ENCODE assay signal across 8 mouse cellular contexts in genomic region chr17:25080960-25081381, GRCm38 (mm10). TPM values are rescaled to one million over a fixed set of nuclear protein-coding genes. Genes with fewer than 3 reads are reported as not detected.
DNase-seq lines count a peak whose midpoint lies in the region; ATAC-seq and TF ChIP-seq lines count a peak whose summit lies in the region.

No protein-coding gene starts in this region.

- no peak for ATAC-seq in embryonic facial prominence, embryonic 11.5 days (replicated peaks; ENCODE audit: insufficient number of reproducible peaks, low FRiP score, low TSS enrichment, low read depth)
- ATAC-seq in heart, embryonic 15.5 days (replicated peaks; ENCODE audit: insufficient number of reproducible peaks, insufficient read depth, low FRiP score, low read depth), result peak; percentile 23; the same call in 1 of the 2 replicates
- ATAC-seq in kidney, postnatal 0 days (replicated peaks; ENCODE audit: low FRiP score, low read depth), result no peak

- DNase-seq in adrenal gland, postnatal 14 days, result peak; percentile 65
- DNase-seq in embryonic facial prominence, embryonic 11.5 days (ENCODE audit: low spot score), result no peak
- DNase-seq in kidney, postnatal 0 days (ENCODE audit: low spot score), result peak; percentile 87
- DNase-seq in lung, postnatal 14 days, result peak; percentile 81
- no peak for DNase-seq in thymus, postnatal 36 days
- DNase-seq in thymus, postnatal 14 days, result no peak
- no peak for DNase-seq in thymus, postnatal 4 days

- H3K4me2 ChIP-seq in embryonic facial prominence, embryonic 11.5 days (ENCODE audit: low read depth, low read length), result no peak overlapping the region; the same call in 1 of the 2 replicates
- H3K4me2 ChIP-seq in heart, embryonic 15.5 days, result peak overlapping the region; percentile 56
- H3K4me2 ChIP-seq in kidney, postnatal 0 days (ENCODE audit: low read length), result peak overlapping the region; percentile 63

- 63% methylated on average over 11 of the region's 11 CpGs for WGBS in embryonic facial prominence, embryonic 11.5 days
- WGBS in heart, embryonic 15.5 days, result 58% methylated on average over 11 of the region's 11 CpGs
- 56% methylated on average over 11 of the region's 11 CpGs for WGBS in kidney, postnatal 0 days

- H3K36me3 ChIP-seq in embryonic facial prominence, embryonic 11.5 days (replicated peaks; ENCODE audit: control insufficient read depth, insufficient read depth, low read depth, low read length), result no peaks in the 10 kb centered on the region
- H3K36me3 ChIP-seq in heart, embryonic 15.5 days, result no peaks in the 10 kb centered on the region
- no peaks in the 10 kb centered on the region for H3K36me3 ChIP-seq in kidney, postnatal 0 days (ENCODE audit: insufficient read depth, low read length)

- H3K9me3 ChIP-seq in embryonic facial prominence, embryonic 11.5 days (replicated peaks; ENCODE audit: control insufficient read depth, low read length), result no peaks in the 10 kb centered on the region
- H3K9me3 ChIP-seq in heart, embryonic 15.5 days (replicated peaks), result no peaks in the 10 kb centered on the region
- H3K9me3 ChIP-seq in kidney, postnatal 0 days (replicated peaks; ENCODE audit: low read length), result no peaks in the 10 kb centered on the region

- H3K4me1 ChIP-seq in embryonic facial prominence, embryonic 11.5 days (ENCODE audit: control insufficient read depth, insufficient read depth, low read length), result peaks cover 3% of the 10 kb centered on the region
- peaks cover 59% of the 10 kb centered on the region for H3K4me1 ChIP-seq in heart, embryonic 15.5 days (replicated peaks)
- peaks cover 17% of the 10 kb centered on the region; the same call in 1 of the 2 replicates for H3K4me1 ChIP-seq in kidney, postnatal 0 days (replicated peaks; ENCODE audit: insufficient read depth, low read length)

- H3K9ac ChIP-seq in embryonic facial prominence, embryonic 11.5 days (replicated peaks; ENCODE audit: low read length), result no peak overlapping the region; the same call in 1 of the 2 replicates
- peak overlapping the region; percentile 36 for H3K9ac ChIP-seq in heart, embryonic 15.5 days
- H3K9ac ChIP-seq in kidney, postnatal 0 days (ENCODE audit: low read depth, low read length), result peak overlapping the region; percentile 65

- no peaks in the 10 kb centered on the region for H3K27me3 ChIP-seq in embryonic facial prominence, embryonic 11.5 days (ENCODE audit: control insufficient read depth, insufficient read depth, low read length)
- no peaks in the 10 kb centered on the region for H3K27me3 ChIP-seq in heart, embryonic 15.5 days
- H3K27me3 ChIP-seq in kidney, postnatal 0 days (ENCODE audit: insufficient read depth, low read length), result no peaks in the 10 kb centered on the region

- H3K27ac ChIP-seq in embryonic facial prominence, embryonic 11.5 days (replicated peaks; ENCODE audit: low read depth, low read length), result 0 out of 2 replicates have a peak overlapping the region, but pooled peaks have one; percentile 48
- H3K27ac ChIP-seq in heart, embryonic 15.5 days, result peak overlapping the region; percentile 84
- peak overlapping the region; percentile 94 for H3K27ac ChIP-seq in kidney, postnatal 0 days

- no peak for TF ChIP-seq CTCF in kidney, postnatal 0 days (IDR thresholded peaks at IDR 0.05; ENCODE audit: low read depth)

- no peak overlapping the region for H3K4me3 ChIP-seq in embryonic facial prominence, embryonic 11.5 days (ENCODE audit: low read depth, low read length)
- H3K4me3 ChIP-seq in heart, embryonic 15.5 days, result peak overlapping the region; percentile 43
- H3K4me3 ChIP-seq in kidney, postnatal 0 days (replicated peaks; ENCODE audit: low read depth, low read length), result peak overlapping the region; percentile 42

RNA-seq across cellular contexts. Expression of gene Tmem204, which starts 2.4 kb away (rescaled TPM):
- total RNA-seq in adrenal gland, postnatal 14 days (2021), result 30.1 and 30.2 TPM in 2 replicates
- polyA plus RNA-seq in embryonic facial prominence, embryonic 11.5 days (2014; fragmentation: Nextera tagmentation; extraction: Ambion mirVana), result 9.6 and 11.7 TPM in 2 replicates
- polyA plus RNA-seq in heart, embryonic 15.5 days (2015; fragmentation: Nextera tagmentation; extraction: Ambion mirVana), result 23.1 and 24.8 TPM in 2 replicates
- polyA plus RNA-seq in kidney, postnatal 0 days (2015; fragmentation: Nextera tagmentation; extraction: Ambion mirVana), result 54.5 and 59.9 TPM in 2 replicates

RNA-seq across cellular contexts. Expression of gene Telo2, which starts 34.8 kb away (rescaled TPM):
- 19.9 and 27.3 TPM in 2 replicates for total RNA-seq in adrenal gland, postnatal 14 days (2021)
- 20.6 and 26.7 TPM in 2 replicates for polyA plus RNA-seq in embryonic facial prominence, embryonic 11.5 days (2014; fragmentation: Nextera tagmentation; extraction: Ambion mirVana)
- 22.9 and 33.6 TPM in 2 replicates for polyA plus RNA-seq in heart, embryonic 15.5 days (2015; fragmentation: Nextera tagmentation; extraction: Ambion mirVana)
- polyA plus RNA-seq in kidney, postnatal 0 days (2015; fragmentation: Nextera tagmentation; extraction: Ambion mirVana), result 24.2 and 24.7 TPM in 2 replicates

RNA-seq across cellular contexts. Expression of gene Ptx4, which starts 39.6 kb away (rescaled TPM):
- not detected in 2 replicates for total RNA-seq in adrenal gland, postnatal 14 days (2021)
- 0.32 and 0.71 TPM in 2 replicates for polyA plus RNA-seq in embryonic facial prominence, embryonic 11.5 days (2014; fragmentation: Nextera tagmentation; extraction: Ambion mirVana)
- polyA plus RNA-seq in heart, embryonic 15.5 days (2015; fragmentation: Nextera tagmentation; extraction: Ambion mirVana), result 0.16 and 0.30 TPM in 2 replicates
- not detected in 2 replicates for polyA plus RNA-seq in kidney, postnatal 0 days (2015; fragmentation: Nextera tagmentation; extraction: Ambion mirVana)

RNA-seq across cellular contexts. Expression of gene Clcn7, which starts 52.2 kb away (rescaled TPM):
- 33.3 and 35.2 TPM in 2 replicates for total RNA-seq in adrenal gland, postnatal 14 days (2021)
- 19.8 and 21.6 TPM in 2 replicates for polyA plus RNA-seq in embryonic facial prominence, embryonic 11.5 days (2014; fragmentation: Nextera tagmentation; extraction: Ambion mirVana)
- 14.8 and 18.3 TPM in 2 replicates for polyA plus RNA-seq in heart, embryonic 15.5 days (2015; fragmentation: Nextera tagmentation; extraction: Ambion mirVana)
- 14.7 and 17.2 TPM in 2 replicates for polyA plus RNA-seq in kidney, postnatal 0 days (2015; fragmentation: Nextera tagmentation; extraction: Ambion mirVana)

Comparison
In these comparisons a context has a peak if more than half of its experiments do, and no peak if none do; other contexts are left out.
1. DNase-seq: peak in adrenal gland, postnatal 14 days (single experiment), kidney, postnatal 0 days (single experiment) and lung, postnatal 14 days (single experiment); none in embryonic facial prominence, embryonic 11.5 days (single experiment), thymus, postnatal 36 days (0 of 2), thymus, postnatal 14 days (single experiment) and thymus, postnatal 4 days (single experiment).
2. Peak in every context shown above with its lines, with median percentiles within 50 percentile points of each other: H3K27ac ChIP-seq.